Mouse (Mus musculus): ENCODE results near the gene Me1.

Gene Me1

DNA sequence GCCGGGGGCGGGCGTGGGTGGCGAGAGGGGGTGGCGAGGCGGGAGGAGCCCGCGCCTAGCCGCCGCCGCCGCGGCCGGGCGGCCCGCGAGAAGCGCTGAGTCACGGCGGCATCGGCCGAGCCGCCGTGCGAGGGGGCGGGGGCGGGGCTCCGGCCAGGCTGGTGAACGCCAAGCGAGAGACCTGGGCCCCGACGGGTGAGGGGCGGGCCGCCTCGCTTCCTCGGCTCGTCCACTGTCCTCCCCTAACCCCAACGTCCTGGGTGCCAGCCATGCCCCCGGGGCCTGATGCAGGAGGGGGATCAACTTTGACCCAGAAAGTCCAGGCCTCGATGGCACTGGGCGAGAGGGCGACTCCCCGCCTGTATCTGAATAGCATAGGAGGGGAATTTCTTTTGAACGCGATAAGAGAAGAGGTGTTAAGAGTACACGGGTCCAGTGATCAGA, at the start of gene Me1:
Gene Me1, minus strand, starts transcription at position 136 of the 444 bp plus-strand sequence.
- peak; percentile 64 to 72 for DNase-seq

DNA sequence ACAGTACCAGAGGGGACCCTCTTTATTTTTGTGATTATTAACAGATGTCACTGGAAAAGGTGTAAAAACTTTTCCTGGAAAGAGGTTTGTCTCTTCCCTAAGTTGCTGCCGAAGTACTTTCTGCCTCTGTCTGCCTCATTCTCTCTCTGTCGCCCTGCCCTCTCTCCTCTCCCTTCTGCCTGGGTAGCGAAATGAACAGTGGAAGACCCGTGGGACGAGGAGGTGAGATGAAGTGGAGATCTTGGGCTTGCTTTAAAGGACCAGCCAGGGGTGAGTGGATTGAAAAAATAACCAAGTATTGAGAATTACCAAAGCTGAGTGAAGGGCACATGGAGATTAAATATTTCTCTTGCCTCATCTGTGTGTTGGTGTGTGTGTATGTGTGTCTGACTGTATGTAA, 48.3 kb upstream of the Me1 start:
- no peak for DNase-seq

DNA sequence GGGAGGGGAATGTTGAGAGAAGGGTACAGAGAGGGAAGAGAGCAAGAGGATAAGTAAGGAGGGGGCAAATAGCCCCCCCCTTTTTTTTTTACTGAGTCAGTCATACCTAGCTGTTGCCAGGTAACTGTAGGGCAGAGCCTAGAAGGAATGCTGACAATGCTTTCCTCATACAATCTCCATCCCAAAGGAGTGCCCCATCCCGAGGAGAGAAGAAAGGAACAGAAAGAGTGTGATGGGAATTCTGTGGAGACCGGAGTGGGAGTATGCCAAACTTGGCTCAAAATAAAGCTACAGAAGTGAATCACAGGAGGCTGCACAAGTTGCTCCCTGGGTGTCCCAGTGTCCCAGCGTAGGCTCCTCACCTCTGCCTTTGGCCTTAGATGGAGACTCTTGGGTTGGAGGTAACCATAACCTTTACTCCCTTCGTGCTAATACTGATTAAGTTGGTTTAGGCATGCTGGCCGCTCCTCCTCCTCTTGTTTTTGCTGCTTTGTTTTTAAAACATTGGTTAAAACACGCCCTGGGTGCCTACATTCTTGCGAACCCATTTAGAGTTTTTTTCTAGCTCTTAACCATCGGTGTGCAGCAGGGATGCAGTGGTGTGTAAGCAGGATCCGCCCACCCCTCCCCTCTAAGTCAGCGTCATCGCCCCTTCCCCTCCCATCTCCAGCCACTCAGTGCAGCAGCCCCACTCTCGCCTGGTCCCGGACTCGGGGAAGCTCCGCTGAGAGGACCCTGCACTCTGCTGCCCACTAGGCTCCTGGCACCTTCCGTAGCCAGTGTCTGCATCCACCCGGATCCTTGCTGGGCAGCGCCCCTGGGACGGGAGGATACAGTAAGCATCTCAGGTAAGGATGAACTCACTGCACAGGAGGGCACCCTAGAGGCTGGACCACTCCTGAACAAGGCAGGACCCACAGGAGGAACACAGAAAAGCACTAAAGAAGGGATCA, 47.5 kb upstream of the Me1 start, which contains the start of gene Prss35:
Gene Prss35, plus strand, starts transcription at position 691 of the 953 bp plus-strand sequence.
- peak; percentile 48 to 63 for DNase-seq

DNA sequence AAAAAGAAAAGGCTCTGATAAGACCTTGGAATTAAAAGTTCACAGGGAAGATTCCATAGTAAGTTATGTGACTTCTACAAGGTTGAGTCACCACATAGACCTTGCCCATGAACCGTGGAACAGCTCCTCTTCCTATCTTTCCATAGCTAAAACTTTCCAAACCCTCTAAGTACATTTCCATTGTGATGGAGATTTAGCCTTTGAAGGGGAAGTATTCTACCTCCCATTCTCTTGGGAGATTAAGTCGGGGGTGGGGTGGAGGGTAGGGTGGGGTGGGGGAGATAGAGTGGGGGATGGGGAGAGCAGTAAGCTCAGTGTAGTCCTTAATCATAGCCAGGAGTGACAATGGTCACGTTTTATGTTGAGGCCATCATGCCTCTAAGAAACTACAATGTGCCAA, 44.2 kb upstream of the Me1 start:
- no peak for DNase-seq

DNA sequence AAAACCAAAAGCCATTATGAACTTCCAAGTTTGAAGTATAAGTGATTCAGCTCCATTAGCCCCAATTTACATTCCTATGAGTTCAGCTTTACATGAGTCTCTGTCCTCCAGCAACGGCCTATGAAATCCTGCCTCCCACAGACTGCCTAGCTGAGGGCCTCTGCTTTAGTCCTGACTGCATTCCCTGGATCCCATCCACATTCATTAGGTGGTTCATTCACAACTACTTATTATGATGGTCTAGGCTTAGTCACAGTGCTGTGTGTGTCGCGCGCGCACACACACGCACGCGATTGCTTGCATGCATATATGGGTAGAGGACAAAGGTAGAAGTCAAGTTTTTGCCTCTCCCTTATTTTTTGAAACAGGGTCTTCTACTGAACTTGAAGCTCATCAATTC, 43.0 kb upstream of the Me1 start:
- DNase-seq = no peak

DNA sequence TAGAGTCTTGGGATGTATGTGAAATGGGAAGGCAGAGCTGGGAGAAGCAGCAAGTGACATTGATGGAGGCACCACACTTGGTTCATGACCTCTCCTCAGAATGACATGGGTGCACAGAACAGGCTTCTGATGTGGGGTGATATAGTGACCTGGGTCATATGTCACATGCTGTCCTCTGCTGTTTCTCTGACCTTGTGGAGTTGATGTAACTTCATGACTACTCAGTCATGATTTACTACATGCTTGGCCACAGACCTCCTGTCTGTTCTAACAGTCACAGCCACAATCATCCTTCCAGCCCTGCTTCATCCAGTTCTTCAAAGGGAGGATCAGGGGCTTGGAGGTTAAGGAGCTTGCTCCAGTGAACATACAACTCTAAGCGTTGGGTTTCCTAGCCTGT, 42.3 kb upstream of the Me1 start:
- no peak for DNase-seq

DNA sequence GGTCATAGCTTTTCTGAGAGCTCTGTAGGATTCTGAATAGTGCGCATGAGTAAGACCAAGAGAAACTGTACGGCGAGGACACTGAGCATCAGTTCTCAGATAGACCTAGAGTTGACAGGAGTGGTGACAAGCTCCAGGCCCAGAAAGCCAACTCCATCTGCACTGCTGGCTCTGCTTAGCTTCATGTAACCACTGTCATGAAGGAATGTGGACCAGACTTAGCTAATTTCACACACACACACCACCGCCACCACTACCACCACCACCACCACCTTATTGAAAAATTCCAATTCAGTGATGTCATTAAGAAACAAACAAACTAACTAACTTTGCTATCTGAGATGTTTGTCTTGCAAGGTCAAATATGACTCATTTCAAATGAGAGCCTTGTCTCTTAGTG, 41.2 kb upstream of the Me1 start:
- DNase-seq = no peak

DNA sequence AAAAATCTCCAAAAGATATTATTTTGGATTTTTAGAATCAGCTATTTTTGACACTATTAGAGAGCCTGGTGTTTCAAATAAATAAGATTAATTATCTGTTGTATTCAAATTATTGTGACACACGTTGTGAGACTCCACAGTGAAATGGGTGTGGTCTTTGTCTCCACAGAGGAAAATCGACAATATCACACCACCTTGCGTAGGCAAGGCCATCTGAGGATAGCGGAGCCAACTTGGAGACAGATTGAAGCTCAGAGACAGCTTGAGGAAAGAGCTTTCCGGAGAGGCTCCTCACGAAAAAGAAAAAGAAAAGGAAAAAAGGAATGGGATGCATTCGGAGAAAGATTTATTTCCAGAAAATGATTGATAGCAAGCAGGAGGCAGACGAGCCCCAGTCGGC, 39.0 kb upstream of the Me1 start:
- no peak for DNase-seq

DNA sequence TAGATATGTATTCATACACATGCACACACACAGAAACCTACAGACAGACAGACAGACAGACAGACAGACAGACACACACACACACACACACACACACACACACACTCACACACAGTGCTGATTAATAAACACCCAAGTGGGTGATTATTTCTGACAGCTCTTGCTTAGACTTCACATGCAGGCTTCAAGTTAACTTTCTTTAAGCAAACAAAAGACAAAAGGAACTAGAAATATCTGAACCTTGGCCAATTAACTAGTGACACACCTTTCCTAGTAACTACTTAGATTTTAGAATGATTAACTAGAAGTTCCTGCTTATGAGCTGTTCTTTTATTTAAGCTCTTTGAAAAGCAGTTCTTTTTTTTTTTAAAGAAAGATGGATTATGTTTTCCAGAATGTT, 38.6 kb upstream of the Me1 start:
- no peak for DNase-seq

DNA sequence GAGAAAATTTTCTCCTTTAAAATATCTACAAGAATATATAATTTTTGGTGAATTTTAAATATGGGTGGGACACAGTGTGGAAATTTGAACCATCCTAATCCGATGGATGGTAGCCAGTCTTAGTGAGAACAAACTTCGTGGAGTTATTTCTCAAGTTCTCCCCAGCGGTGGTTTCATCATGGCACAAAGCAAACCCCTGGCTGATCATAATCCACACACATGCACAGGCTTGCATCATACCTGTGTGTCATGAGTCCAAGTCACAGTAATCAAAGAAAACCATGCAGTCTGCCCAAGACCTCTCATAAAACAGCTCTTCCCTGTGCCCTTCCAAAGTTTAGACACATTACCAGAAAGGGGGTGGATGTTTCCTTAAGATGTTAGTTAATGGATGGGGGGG, 34.1 kb upstream of the Me1 start:
- DNase-seq = no peak

DNA sequence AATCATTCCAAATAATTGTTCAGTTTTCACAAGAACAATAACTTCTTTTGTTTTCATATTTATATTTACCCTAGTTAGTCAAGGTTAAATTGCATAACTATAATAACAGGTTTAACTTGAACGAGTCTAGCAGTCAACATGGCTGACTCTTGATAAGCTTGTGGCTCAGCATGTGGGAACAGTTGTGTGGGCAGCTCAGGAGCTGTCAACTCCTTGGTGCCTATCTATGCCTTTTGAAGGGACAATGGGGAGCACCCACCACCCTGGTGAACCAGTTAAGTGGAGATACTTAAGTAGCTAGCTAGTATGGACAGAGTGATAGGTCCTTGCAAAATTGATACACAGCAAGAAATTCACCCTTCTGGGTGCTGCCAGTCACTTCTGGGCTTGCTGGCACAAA, 33.3 kb upstream of the Me1 start:
- DNase-seq = no peak

DNA sequence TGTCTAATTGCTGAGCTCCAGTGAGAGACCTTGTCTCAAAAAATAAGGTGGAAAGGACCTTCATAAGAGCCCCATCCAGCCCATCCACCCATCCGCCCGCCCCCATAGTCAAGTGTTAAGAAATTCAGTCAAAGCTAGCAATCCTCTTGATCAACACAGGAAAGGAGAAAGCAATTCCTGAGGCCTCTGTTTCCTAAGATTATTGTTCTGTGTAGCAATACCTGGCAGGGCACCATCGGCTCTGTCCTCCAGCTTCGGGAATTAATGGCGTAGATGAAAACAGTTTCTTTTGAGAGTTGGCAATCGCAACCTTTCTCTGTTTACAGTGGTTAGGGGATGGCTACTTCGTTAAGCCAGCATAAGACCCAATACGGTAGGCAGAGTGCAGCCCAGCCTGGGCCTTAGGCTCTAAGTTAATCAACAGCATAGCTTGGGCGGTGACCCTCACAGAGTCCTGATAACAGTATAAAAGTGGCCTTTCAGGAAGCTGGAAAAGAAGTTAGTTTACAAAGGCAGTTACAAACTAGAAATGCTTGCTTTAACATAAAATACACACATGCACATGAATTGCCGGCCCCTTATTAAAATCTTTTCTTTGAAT, 32.6 kb upstream of the Me1 start:
- peak; percentile 31 to 32 for DNase-seq

DNA sequence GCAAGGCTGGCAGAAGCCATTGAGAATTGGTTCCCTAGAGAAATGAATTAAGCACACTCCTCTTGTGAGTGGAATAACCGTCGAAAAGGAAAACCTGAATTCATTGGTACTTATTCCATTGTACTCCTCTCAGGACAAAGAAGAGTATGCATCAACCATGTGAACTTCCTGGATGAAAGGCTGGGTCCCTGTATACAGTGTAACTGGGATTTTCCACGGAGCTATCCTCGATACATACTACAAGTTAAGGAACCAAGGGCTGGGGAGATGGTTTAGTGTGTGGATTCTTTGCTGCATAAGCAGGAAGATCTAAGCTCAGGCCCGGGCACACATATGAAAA, 30.6 kb upstream of the Me1 start:
- DNase-seq = no peak

DNA sequence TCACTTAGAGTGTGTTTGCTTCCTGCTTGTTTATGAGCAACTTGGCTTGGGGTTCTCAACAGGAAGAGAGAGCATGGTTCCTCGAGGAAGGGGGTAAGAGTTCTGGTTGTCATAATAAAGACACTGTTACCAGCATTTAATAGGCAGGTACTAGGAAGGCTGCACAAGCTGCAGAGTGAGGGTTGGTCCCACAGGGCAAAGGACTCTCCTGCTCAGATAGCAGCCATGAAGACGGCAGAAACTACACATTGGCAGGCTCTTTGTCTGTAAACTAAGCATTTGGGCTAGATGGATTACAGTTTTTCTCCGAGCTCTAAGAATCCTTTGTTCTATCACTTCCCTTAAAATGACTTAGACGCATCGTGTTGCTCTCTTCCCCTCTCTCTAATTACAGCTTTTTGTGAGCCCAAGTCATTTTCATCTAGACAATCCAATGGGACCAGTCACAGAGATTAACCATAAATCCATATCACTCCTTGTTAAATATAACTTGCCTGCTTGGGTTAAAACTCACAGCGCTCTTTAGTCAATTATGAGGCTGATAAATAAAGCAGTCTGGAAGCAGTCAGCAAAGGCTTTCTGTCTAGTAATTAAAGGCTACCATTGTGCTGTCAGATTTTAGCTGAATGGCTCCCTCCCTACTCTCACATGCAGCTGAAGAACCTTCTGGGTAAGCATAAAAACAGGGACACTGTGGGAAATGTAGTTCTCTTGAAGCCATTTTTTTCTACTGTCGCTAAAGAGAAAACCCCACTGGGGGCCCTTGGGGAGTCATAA, 30.0 kb upstream of the Me1 start:
- no peak for DNase-seq

DNA sequence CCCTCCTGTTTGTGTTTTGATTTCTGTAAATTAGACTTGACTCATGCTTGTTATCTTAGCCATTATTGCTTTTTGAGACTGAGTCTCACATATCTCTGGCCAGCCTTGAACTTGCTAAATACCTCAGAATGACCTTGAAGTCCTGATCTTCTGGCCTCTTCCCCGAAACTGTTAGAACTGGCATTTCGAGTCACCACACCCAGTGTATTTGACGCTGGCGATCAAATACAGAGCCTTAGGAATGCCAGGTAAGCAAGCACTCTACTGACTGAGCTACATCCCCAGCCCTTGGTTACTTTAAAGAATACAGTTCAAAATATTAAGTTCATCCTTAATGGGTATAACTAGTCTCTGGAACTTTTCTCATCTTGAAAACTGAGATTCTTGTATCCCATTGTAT, 29.3 kb upstream of the Me1 start:
- DNase-seq = no peak

DNA sequence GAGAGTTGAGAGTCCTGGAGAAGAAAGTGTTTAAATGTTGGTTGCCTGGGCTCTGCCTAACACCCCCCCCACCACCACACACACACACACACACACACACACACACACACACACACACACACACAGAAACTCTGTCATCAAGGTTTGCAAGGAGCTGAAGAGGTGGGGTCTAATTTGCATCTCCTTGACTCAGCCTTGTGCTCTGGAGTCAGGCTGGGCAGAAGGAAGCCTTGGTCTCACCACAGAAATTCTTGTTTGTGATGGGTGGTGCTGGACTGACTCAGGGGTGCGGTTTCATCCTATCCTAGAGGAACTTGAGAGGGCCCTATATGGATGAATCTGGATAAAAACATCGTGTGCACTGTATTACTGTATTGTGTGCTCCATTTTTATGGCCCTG, 25.0 kb upstream of the Me1 start:
- no peak for DNase-seq

DNA sequence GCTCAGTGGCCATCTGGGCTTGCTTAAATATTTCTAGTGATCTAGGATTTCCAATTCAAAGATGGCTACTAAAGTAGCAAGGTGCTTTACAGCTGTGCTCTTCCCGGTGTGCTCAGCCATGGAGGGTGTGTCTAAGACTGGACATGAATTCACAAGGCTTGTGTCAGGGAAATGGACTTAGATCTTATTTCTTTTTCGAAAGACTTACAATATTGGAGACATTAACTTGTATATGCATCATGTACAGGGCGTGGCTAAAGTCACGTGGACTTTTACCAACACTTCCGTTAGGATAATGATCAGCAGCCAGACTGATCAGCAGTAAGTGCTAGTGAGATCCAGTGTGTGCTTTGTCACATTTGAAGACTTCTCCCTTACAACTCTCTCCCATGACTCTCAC, 24.5 kb upstream of the Me1 start:
- DNase-seq = no peak

DNA sequence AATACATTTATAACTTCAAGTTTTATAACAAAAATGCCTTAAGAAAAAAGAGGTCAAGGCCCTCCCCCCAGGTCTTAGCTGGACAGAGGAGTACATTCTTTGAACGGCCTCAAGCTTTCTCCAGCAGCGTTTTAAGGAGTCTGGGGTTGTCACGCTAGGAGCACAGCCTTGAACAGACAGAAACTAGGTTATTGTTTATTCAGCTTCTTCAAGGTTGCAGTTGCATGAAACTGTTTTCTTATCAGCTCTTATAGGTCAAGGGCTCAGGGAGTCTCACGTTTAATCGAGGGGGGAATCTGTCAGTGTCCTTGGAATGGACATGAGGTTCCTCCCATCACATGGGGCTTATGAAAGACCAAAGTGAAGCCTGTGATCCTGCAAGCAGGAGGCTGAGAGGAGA, 21.4 kb upstream of the Me1 start:
- DNase-seq = no peak

DNA sequence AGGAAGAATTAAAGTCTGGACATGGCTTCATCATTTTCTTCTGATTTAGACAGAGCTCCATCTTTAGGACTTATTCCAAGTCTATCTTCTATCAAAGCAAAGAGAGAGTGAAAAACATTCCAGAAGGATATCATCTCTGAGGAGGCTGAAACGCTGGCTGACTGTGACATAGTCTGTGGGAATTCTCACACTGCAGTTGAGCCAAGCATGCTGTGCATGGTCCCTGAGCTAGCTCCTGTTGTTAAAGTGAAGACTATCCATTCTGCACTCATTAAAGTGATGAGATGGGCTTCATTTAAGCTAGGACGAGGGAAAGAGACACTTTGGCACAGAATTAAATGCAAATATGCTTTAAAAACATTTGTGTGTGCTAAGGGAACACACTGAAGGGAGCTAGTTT, 20.8 kb upstream of the Me1 start:
- DNase-seq = no peak

DNA sequence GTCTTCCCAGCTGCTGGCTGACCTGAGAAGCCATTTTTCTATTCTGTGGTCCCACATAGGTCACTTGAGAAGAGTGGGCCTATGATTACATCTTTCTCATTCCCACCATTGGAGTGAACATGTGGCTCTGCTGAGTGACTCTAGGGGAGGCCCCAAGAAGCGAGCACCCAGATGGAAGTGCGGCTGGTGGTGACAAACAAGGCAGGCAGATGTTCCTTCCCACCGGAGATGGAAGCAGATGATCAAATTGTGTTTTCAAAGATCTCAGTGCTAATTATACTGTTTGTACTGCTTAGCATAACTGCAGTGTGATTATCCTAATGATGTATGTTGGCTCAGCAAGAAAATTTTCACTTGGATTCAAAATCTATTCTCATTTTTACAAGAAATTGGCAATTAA, 18.3 kb upstream of the Me1 start:
- no peak for DNase-seq

DNA sequence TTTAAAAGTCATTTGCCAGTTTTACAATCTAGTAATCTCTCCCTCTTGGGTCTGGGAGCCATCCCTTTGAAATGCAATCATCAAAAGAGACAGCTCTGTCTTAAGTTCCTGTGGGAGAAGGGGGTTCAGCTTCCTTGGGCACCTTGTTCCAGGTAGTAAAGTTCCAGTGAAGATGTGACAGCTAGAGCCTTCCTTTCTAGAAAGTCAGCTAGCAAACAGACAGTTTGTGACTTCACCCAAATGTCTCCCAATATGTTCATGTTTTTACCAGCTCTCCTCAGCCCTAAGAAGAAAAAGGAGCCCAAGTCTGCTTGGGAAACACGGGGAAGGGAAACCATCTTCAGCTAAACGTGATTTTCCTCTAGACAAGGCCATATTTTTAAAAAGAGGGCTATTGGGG, 16.9 kb upstream of the Me1 start:
- DNase-seq = no peak

DNA sequence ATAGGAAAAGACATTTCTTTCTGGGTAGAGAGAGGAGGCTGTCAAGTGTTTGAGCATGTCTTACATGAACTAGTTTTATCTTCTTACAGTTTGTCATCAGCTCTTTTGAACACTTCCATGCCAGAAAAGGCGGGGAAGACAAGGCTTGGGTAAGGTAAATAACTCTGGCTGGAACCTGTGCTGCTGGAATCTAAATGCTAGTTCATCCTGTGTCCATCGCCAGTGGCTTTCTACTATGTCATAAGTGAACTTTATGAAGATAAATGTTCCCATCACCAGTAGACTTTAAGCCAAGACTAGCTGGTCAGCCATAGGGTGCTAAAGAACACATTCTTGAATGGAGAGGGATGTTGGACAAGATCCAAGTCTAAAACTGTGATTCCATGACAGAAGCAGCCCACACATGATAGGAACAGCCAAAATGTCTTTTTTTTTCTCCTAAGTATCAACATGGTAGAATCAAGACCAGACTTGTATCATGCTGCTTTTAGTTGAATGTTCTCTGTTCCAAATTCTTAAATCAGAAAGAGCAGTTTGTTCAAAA, 14.4 kb upstream of the Me1 start:
- no peak for DNase-seq

DNA sequence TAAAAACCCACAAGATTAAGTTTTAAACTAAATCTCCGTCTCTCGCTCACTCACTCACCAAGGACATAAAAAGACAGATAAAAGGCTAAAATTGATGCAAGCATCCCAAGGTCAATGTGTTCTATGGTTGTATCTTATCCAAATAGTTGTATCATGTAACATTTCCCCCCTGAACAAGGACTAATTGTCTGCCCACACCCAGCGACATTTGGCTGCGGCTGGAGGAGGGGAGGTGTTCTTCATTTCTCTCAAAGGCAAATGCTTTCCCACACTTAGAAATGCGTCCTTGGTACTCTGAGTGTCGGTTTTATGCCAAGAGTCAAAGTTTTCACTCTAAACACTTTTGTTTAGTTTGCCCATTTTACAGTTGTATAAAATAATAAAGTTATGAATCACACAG, 13.2 kb upstream of the Me1 start:
- DNase-seq = no peak

DNA sequence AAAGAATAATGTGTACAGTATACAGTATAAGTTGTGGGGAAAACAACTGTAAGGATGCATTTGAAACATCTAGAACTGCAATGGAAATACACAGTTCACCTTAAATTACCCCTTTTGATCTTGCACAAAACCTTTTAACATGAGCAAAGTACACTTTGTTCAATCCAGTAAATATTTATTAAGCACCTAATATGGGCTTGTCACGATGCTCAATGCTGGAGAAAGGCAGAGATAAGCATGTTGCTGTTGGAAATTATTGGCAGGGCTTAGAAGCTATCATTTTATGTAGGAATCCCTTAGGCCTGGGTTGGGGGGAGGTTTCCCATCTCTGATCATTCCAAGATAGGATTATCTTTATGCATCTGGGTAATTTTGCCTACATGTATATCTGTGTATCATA, 11.7 kb upstream of the Me1 start:
- no peak for DNase-seq
